Mouse (Mus musculus): ENCODE results near the gene Sec63. TPM values are rescaled to one million over a fixed set of nuclear protein-coding genes. Genes with fewer than 3 reads are reported as not detected.

Gene Sec63
- polyA plus RNA-seq, 1 experiment: 22.7 TPM

GRCm38 (mm10) chr10:42873077-42873595 is 111.8 kb downstream of the Sec63 start:
- Histone ChIP-seq H3K27me3 (ENCODE audit: control insufficient read depth, insufficient read depth, insufficient read length) (no peaks in the 10 kb centered on the region), H3K79me2 (ENCODE audit: control insufficient read depth, insufficient read depth) (no peaks in the 10 kb centered on the region), H3K4me2 (ENCODE audit: low read depth) (no peak overlapping the region), H3ac (ENCODE audit: control insufficient read depth, insufficient read length) (no peak overlapping the region), H3K36me3 (ENCODE audit: control insufficient read depth, insufficient read depth) (no peaks in the 10 kb centered on the region), H3K4me3 (no peak overlapping the region)
- TF ChIP-seq TCF12 (IDR thresholded peaks at IDR 0.05; ENCODE audit: insufficient read depth, poor library complexity, severe bottlenecking): no peak
- TF ChIP-seq MYOD1 (IDR thresholded peaks at IDR 0.05; ENCODE audit: control insufficient read depth in 1 of 3, insufficient read length in 2 of 3, low read depth in 2 of 3): no peak
- no peak for TF ChIP-seq MYOG (IDR thresholded peaks at IDR 0.05; ENCODE audit: control insufficient read depth in 1 of 3, insufficient read depth in 1 of 3, insufficient read length in 2 of 3, low read depth in 2 of 3)
- TF ChIP-seq MAX (IDR thresholded peaks at IDR 0.05; ENCODE audit: low read depth): no peak
- TF ChIP-seq CEBPB (IDR thresholded peaks at IDR 0.05; ENCODE audit: insufficient read depth, poor library complexity, severe bottlenecking): no peak
- no peak for TF ChIP-seq E2F4 (IDR thresholded peaks at IDR 0.05; ENCODE audit: insufficient read depth)
- TF ChIP-seq USF1 (IDR thresholded peaks at IDR 0.05; ENCODE audit: low read depth): no peak
- no peak for TF ChIP-seq POLR2A (IDR thresholded peaks at IDR 0.05; ENCODE audit: insufficient read length, low read depth)
- TF ChIP-seq TCF3 (IDR thresholded peaks at IDR 0.05; ENCODE audit: insufficient read length, low read depth): no peak
- TF ChIP-seq POLR2AphosphoS2 (IDR thresholded peaks at IDR 0.05; ENCODE audit: insufficient read length, low read depth): no peak
- no peak for TF ChIP-seq REST (IDR thresholded peaks at IDR 0.05; ENCODE audit: insufficient read depth, insufficient read length)

- no peak for TF ChIP-seq MYOG (IDR thresholded peaks at IDR 0.05; ENCODE audit: control insufficient read depth in 1 of 3, insufficient read depth in 1 of 3, insufficient read length in 2 of 3, low read depth in 2 of 3)
- TF ChIP-seq MYOD1 (IDR thresholded peaks at IDR 0.05; ENCODE audit: control insufficient read depth in 1 of 3, insufficient read length in 2 of 3, low read depth in 2 of 3): no peak
- no peak for TF ChIP-seq CEBPB (IDR thresholded peaks at IDR 0.05; ENCODE audit: insufficient read depth, poor library complexity, severe bottlenecking)
- no peak for TF ChIP-seq TCF12 (IDR thresholded peaks at IDR 0.05; ENCODE audit: insufficient read depth, poor library complexity, severe bottlenecking)
- no peak for TF ChIP-seq POLR2A (IDR thresholded peaks at IDR 0.05; ENCODE audit: insufficient read length, low read depth)
- no peak for TF ChIP-seq POLR2AphosphoS2 (IDR thresholded peaks at IDR 0.05; ENCODE audit: insufficient read length, low read depth)
- TF ChIP-seq MAX (IDR thresholded peaks at IDR 0.05; ENCODE audit: low read depth): no peak
- TF ChIP-seq TCF3 (IDR thresholded peaks at IDR 0.05; ENCODE audit: insufficient read length, low read depth): no peak
- no peak for TF ChIP-seq E2F4 (IDR thresholded peaks at IDR 0.05; ENCODE audit: insufficient read depth)
- TF ChIP-seq USF1 (IDR thresholded peaks at IDR 0.05; ENCODE audit: low read depth): no peak
- Histone ChIP-seq H3ac (ENCODE audit: control insufficient read depth, insufficient read length) (no peak overlapping the region), H3K4me3 (no peak overlapping the region), H3K4me2 (ENCODE audit: low read depth) (no peak overlapping the region), H3K79me2 (ENCODE audit: control insufficient read depth, insufficient read depth) (no peaks in the 10 kb centered on the region), H3K36me3 (ENCODE audit: control insufficient read depth, insufficient read depth) (no peaks in the 10 kb centered on the region), H3K27me3 (ENCODE audit: control insufficient read depth, insufficient read depth, insufficient read length) (no peaks in the 10 kb centered on the region)
Measured at GRCm38 (mm10) chr10:42876172-42876571, 114.9 kb downstream of the Sec63 start.

- Histone ChIP-seq H3K36me3 (ENCODE audit: control insufficient read depth, insufficient read depth) (no peaks in the 10 kb centered on the region), H3ac (ENCODE audit: control insufficient read depth, insufficient read length) (no peak overlapping the region), H3K4me2 (ENCODE audit: low read depth) (no peak overlapping the region), H3K27me3 (ENCODE audit: control insufficient read depth, insufficient read depth, insufficient read length) (no peaks in the 10 kb centered on the region), H3K4me3 (no peak overlapping the region), H3K79me2 (ENCODE audit: control insufficient read depth, insufficient read depth) (no peaks in the 10 kb centered on the region)
- TF ChIP-seq TCF12 (IDR thresholded peaks at IDR 0.05; ENCODE audit: insufficient read depth, poor library complexity, severe bottlenecking) (no peak), POLR2AphosphoS2 (IDR thresholded peaks at IDR 0.05; ENCODE audit: insufficient read length, low read depth) (no peak), SRF (IDR thresholded peaks at IDR 0.05; ENCODE audit: control insufficient read depth, insufficient read length, low read depth) (no peak), CEBPB (IDR thresholded peaks at IDR 0.05; ENCODE audit: insufficient read depth, poor library complexity, severe bottlenecking) (no peak), TCF3 (IDR thresholded peaks at IDR 0.05; ENCODE audit: insufficient read length, low read depth) (no peak), MAX (IDR thresholded peaks at IDR 0.05; ENCODE audit: low read depth) (no peak), POLR2A (IDR thresholded peaks at IDR 0.05; ENCODE audit: insufficient read length, low read depth) (no peak), E2F4 (IDR thresholded peaks at IDR 0.05; ENCODE audit: insufficient read depth) (no peak), MYOD1 (IDR thresholded peaks at IDR 0.05; ENCODE audit: control insufficient read depth in 1 of 3, insufficient read length in 2 of 3, low read depth in 2 of 3) (no peak), REST (IDR thresholded peaks at IDR 0.05; ENCODE audit: insufficient read depth, insufficient read length) (no peak), USF1 (IDR thresholded peaks at IDR 0.05; ENCODE audit: low read depth) (no peak), MYOG (IDR thresholded peaks at IDR 0.05; ENCODE audit: control insufficient read depth in 1 of 3, insufficient read depth in 1 of 3, insufficient read length in 2 of 3, low read depth in 2 of 3) (no peak)
Measured at GRCm38 (mm10) chr10:42879269-42879681, 118.0 kb downstream of the Sec63 start.

- Histone ChIP-seq H3K4me2 (ENCODE audit: low read depth) (no peak overlapping the region), H3K79me2 (ENCODE audit: control insufficient read depth, insufficient read depth) (no peaks in the 10 kb centered on the region), H3K36me3 (ENCODE audit: control insufficient read depth, insufficient read depth) (no peaks in the 10 kb centered on the region), H3K4me3 (no peak overlapping the region), H3ac (ENCODE audit: control insufficient read depth, insufficient read length) (no peak overlapping the region), H3K27me3 (ENCODE audit: control insufficient read depth, insufficient read depth, insufficient read length) (no peaks in the 10 kb centered on the region)
- TF ChIP-seq POLR2A (IDR thresholded peaks at IDR 0.05; ENCODE audit: insufficient read length, low read depth): no peak
- TF ChIP-seq MYOG (IDR thresholded peaks at IDR 0.05; ENCODE audit: control insufficient read depth in 1 of 3, insufficient read depth in 1 of 3, insufficient read length in 2 of 3, low read depth in 2 of 3): no peak
- no peak for TF ChIP-seq E2F4 (IDR thresholded peaks at IDR 0.05; ENCODE audit: insufficient read depth)
- no peak for TF ChIP-seq MYOD1 (IDR thresholded peaks at IDR 0.05; ENCODE audit: control insufficient read depth in 1 of 3, insufficient read length in 2 of 3, low read depth in 2 of 3)
- TF ChIP-seq MAX (IDR thresholded peaks at IDR 0.05; ENCODE audit: low read depth): no peak
- no peak for TF ChIP-seq TCF3 (IDR thresholded peaks at IDR 0.05; ENCODE audit: insufficient read length, low read depth)
- TF ChIP-seq REST (IDR thresholded peaks at IDR 0.05; ENCODE audit: insufficient read depth, insufficient read length): no peak
- TF ChIP-seq TCF12 (IDR thresholded peaks at IDR 0.05; ENCODE audit: insufficient read depth, poor library complexity, severe bottlenecking): no peak
- no peak for TF ChIP-seq SRF (IDR thresholded peaks at IDR 0.05; ENCODE audit: control insufficient read depth, insufficient read length, low read depth)
- TF ChIP-seq USF1 (IDR thresholded peaks at IDR 0.05; ENCODE audit: low read depth): no peak
- no peak for TF ChIP-seq CEBPB (IDR thresholded peaks at IDR 0.05; ENCODE audit: insufficient read depth, poor library complexity, severe bottlenecking)
- no peak for TF ChIP-seq POLR2AphosphoS2 (IDR thresholded peaks at IDR 0.05; ENCODE audit: insufficient read length, low read depth)
Measured at GRCm38 (mm10) chr10:42879682-42880081, 118.4 kb downstream of the Sec63 start.

Other genes with a start within 250 kb of the Sec63 start
- gene Nr2e1, start 177.9 kb upstream of the Sec63 start, polyA plus RNA-seq (2012; fragmentation: generic; extraction: Trizol): not detected
- 13.9 TPM for gene Ostm1, start 177.7 kb upstream of the Sec63 start, polyA plus RNA-seq (2012; fragmentation: generic; extraction: Trizol)
- 5.7 TPM for gene Scml4, start 98.9 kb downstream of the Sec63 start, polyA plus RNA-seq (2012; fragmentation: generic; extraction: Trizol)

All from myocyte (in vitro differentiated cells).